Mouse (Mus musculus): ENCODE measurements around the gene Hpse2. TPM values are rescaled to one million over a fixed set of nuclear protein-coding genes. Genes with fewer than 3 reads are reported as not detected.

The Hpse2 gene
- polyA plus RNA-seq, 1 experiment from 2014 or later = 2.0 TPM

DNA sequence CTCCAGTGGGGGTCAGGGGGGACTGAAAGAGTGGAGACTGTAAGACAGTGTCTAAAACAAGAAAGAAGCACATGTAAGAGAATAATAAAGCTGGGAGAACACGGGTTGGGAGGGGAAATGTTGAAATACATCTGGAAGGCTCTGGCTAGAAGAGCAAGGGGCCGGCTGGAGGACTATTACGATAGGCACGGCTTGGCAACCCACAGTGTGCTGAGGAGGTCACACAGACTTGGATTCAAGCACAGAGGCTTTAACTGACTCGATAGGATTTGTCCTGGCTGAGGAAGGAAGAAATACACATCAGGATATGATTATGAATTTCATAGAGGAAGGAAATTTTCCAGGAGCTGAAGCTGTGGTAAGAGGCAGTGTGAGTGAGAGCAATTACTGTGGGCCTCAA is 414.4 kb downstream of the Hpse2 start:
- no peak overlapping the region for H3K27ac ChIP-seq (ENCODE audit: low read depth, low read length)
- WGBS = 87% methylated on average over 5 of the region's 5 CpGs
- H3K9ac ChIP-seq (ENCODE audit: low read length) = no peak overlapping the region
- H3K4me1 ChIP-seq (ENCODE audit: control insufficient read depth, insufficient read depth, low read length) = no peaks in the 10 kb centered on the region
- H3K4me3 ChIP-seq (ENCODE audit: low read depth, low read length) = no peak overlapping the region
- ATAC-seq (ENCODE audit: insufficient read depth, low FRiP score, low TSS enrichment) (no peak), DNase-seq (ENCODE audit: low spot score) (no peak)
- no peaks in the 10 kb centered on the region for H3K36me3 ChIP-seq (ENCODE audit: control insufficient read depth, insufficient read depth, low read length)
- no peaks in the 10 kb centered on the region for H3K27me3 ChIP-seq (ENCODE audit: control insufficient read depth, insufficient read depth, low read length)
- H3K4me2 ChIP-seq (ENCODE audit: low read depth) = no peak overlapping the region
- H3K9me3 ChIP-seq (ENCODE audit: control insufficient read depth, low read length) = no peaks in the 10 kb centered on the region

DNA sequence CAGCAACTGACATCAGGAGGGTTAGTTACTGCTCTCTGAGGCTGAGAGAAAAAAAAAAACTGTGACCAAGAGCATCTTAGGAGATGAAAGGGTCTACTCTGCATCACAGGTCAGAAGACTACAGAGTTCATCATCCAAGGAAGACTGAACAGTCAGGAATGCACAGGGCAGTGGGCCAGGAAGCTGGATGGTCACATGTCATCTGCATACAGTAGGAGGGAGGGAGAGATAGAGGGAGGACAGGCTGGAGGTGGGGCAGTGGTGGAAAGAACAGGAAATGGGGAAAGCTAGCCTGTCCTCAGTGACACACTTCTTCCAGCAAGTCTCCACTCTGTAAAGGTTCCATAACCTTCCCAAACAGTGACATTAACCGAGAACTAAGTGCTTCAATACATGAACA is 423.0 kb downstream of the Hpse2 start:
- Histone ChIP-seq H3K36me3 (ENCODE audit: control insufficient read depth, insufficient read depth, low read length) (no peaks in the 10 kb centered on the region), H3K9me3 (ENCODE audit: control insufficient read depth, low read length) (no peaks in the 10 kb centered on the region), H3K27me3 (ENCODE audit: control insufficient read depth, insufficient read depth, low read length) (no peaks in the 10 kb centered on the region), H3K9ac (ENCODE audit: low read length) (no peak overlapping the region), H3K27ac (ENCODE audit: low read depth, low read length) (no peak overlapping the region), H3K4me1 (ENCODE audit: control insufficient read depth, insufficient read depth, low read length) (no peaks in the 10 kb centered on the region), H3K4me3 (ENCODE audit: low read depth, low read length) (no peak overlapping the region), H3K4me2 (ENCODE audit: low read depth) (no peak overlapping the region)
- WGBS = 78% methylated on average over 1 of the region's 1 CpGs
- ATAC-seq (ENCODE audit: insufficient read depth, low FRiP score, low TSS enrichment) (no peak), DNase-seq (ENCODE audit: low spot score) (no peak)

GRCm38 (mm10) chr19:42948114-42948636 is 440.0 kb downstream of the Hpse2 start:
- no peaks in the 10 kb centered on the region for H3K27me3 ChIP-seq (ENCODE audit: control insufficient read depth, insufficient read depth, low read length)
- no peak overlapping the region for H3K27ac ChIP-seq (ENCODE audit: low read depth, low read length)
- H3K9ac ChIP-seq (ENCODE audit: low read length) = no peak overlapping the region
- H3K9me3 ChIP-seq (ENCODE audit: control insufficient read depth, low read length) = 0 out of 2 replicates have a peak, but pooled peaks cover 2% of the 10 kb centered on the region
- no peaks in the 10 kb centered on the region for H3K4me1 ChIP-seq (ENCODE audit: control insufficient read depth, insufficient read depth, low read length)
- no peaks in the 10 kb centered on the region for H3K36me3 ChIP-seq (ENCODE audit: control insufficient read depth, insufficient read depth, low read length)
- no peak overlapping the region for H3K4me3 ChIP-seq (ENCODE audit: low read depth, low read length)
- no peak for DNase-seq (ENCODE audit: low spot score)
- ATAC-seq (ENCODE audit: insufficient read depth, low FRiP score, low TSS enrichment) = no peak
- 22% methylated on average over 3 of the region's 3 CpGs for WGBS
- no peak overlapping the region for H3K4me2 ChIP-seq (ENCODE audit: low read depth)

DNA sequence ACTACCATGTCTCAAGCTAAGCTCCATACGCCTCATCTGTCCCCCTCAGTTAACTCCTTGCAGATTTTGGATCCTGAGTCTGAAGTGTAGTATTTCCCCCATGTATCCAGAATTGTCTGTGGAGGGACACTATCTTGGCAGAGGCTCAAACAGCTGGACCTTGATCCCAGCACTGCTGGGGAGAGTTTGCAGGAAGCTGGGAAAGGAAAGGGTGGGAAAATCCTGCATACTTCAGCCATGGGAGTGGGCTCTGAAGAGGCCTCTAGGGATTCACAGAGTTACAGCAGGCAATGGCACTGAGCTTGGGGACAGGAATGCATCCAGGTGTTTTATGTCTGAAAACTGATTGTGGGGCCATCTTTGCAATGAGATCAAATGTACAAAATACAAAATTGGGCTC is 450.6 kb downstream of the Hpse2 start:
- Histone ChIP-seq H3K4me3 (ENCODE audit: low read depth, low read length) (no peak overlapping the region), H3K27me3 (ENCODE audit: control insufficient read depth, insufficient read depth, low read length) (no peaks in the 10 kb centered on the region), H3K36me3 (ENCODE audit: control insufficient read depth, insufficient read depth, low read length) (no peaks in the 10 kb centered on the region), H3K9ac (ENCODE audit: low read length) (no peak overlapping the region), H3K4me1 (ENCODE audit: control insufficient read depth, insufficient read depth, low read length) (no peaks in the 10 kb centered on the region), H3K9me3 (ENCODE audit: control insufficient read depth, low read length) (peaks cover 7% of the 10 kb centered on the region), H3K27ac (ENCODE audit: low read depth, low read length) (no peak overlapping the region), H3K4me2 (ENCODE audit: low read depth) (no peak overlapping the region)
- WGBS = 69% methylated on average over 1 of the region's 1 CpGs
- no peak for ATAC-seq (ENCODE audit: insufficient read depth, low FRiP score, low TSS enrichment)
- DNase-seq (ENCODE audit: low spot score) = no peak

DNA sequence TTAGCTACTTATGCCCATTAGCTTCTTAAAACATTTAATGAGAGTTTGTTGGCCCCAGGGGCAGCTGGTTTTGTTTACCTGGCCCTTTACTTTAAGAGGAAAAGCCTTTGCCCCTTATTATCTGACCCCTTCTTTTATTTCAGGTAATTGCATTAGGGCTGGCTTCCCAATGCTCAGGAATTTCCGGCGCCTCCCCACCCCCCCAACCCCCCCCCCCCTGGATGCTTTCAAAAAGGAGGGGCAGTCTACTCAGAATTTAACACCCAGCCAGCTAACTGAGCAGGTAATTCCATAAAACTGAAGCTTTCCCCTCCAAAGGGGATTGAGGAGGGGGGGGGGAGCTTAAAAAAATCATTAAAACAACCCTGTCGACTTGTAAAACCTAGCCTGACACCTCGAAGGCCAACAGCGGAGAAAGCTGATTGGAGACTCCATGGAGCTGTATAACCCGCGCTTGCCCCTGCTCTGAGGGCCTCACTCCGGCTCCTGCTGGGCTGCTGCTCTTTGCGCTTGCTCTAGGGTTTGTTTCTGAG is 451.4 kb downstream of the Hpse2 start:
- Histone ChIP-seq H3K4me3 (ENCODE audit: low read depth, low read length) (no peak overlapping the region), H3K27me3 (ENCODE audit: control insufficient read depth, insufficient read depth, low read length) (no peaks in the 10 kb centered on the region), H3K36me3 (ENCODE audit: control insufficient read depth, insufficient read depth, low read length) (no peaks in the 10 kb centered on the region), H3K9ac (ENCODE audit: low read length) (no peak overlapping the region), H3K27ac (ENCODE audit: low read depth, low read length) (no peak overlapping the region), H3K9me3 (ENCODE audit: control insufficient read depth, low read length) (no peaks in the 10 kb centered on the region), H3K4me1 (ENCODE audit: control insufficient read depth, insufficient read depth, low read length) (no peaks in the 10 kb centered on the region), H3K4me2 (ENCODE audit: low read depth) (no peak overlapping the region)
- peak; percentile 37 for DNase-seq (ENCODE audit: low spot score)
- no peak for ATAC-seq (ENCODE audit: insufficient read depth, low FRiP score, low TSS enrichment)
- WGBS = 2% methylated on average over 9 of the region's 9 CpGs

DNA sequence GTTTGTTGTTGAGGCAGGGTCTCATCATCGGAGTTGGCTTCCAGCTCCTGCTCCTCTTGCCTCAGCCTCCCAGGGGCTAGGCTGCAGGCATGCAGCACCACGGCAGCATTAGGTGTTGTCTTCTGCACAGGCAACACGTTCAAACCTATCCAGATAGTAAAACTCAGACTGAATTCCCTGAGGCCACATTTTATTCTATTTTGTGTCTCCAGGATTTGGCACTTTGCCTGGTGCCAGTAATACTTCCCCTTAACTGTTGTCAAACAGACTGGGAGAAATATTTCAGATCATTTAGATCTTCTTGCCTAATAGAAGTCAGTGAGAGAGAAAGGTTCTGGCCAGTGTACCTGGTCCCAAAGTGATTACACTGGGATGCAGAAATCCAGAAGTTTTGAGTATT is 458.5 kb downstream of the Hpse2 start:
- ATAC-seq (ENCODE audit: insufficient read depth, low FRiP score, low TSS enrichment) (no peak), DNase-seq (ENCODE audit: low spot score) (no peak)
- Histone ChIP-seq H3K4me1 (ENCODE audit: control insufficient read depth, insufficient read depth, low read length) (no peaks in the 10 kb centered on the region), H3K27ac (ENCODE audit: low read depth, low read length) (no peak overlapping the region), H3K4me3 (ENCODE audit: low read depth, low read length) (no peak overlapping the region), H3K4me2 (ENCODE audit: low read depth) (no peak overlapping the region), H3K36me3 (ENCODE audit: control insufficient read depth, insufficient read depth, low read length) (no peaks in the 10 kb centered on the region), H3K27me3 (ENCODE audit: control insufficient read depth, insufficient read depth, low read length) (no peaks in the 10 kb centered on the region), H3K9ac (ENCODE audit: low read length) (no peak overlapping the region), H3K9me3 (ENCODE audit: control insufficient read depth, low read length) (no peaks in the 10 kb centered on the region)
- 64% methylated on average over 3 of the region's 3 CpGs for WGBS

- Histone ChIP-seq H3K36me3 (ENCODE audit: control insufficient read depth, insufficient read depth, low read length) (no peaks in the 10 kb centered on the region), H3K9ac (ENCODE audit: low read length) (no peak overlapping the region), H3K4me1 (ENCODE audit: control insufficient read depth, insufficient read depth, low read length) (no peaks in the 10 kb centered on the region), H3K4me2 (ENCODE audit: low read depth) (no peak overlapping the region), H3K27ac (ENCODE audit: low read depth, low read length) (no peak overlapping the region), H3K9me3 (ENCODE audit: control insufficient read depth, low read length) (no peaks in the 10 kb centered on the region), H3K27me3 (ENCODE audit: control insufficient read depth, insufficient read depth, low read length) (no peaks in the 10 kb centered on the region), H3K4me3 (ENCODE audit: low read depth, low read length) (no peak overlapping the region)
- no peak for DNase-seq (ENCODE audit: low spot score)
- no peak for ATAC-seq (ENCODE audit: insufficient read depth, low FRiP score, low TSS enrichment)
- WGBS = 68% methylated on average over 2 of the region's 2 CpGs
Observed at GRCm38 (mm10) chr19:42928271-42928670, 459.9 kb downstream of the Hpse2 start.

DNA sequence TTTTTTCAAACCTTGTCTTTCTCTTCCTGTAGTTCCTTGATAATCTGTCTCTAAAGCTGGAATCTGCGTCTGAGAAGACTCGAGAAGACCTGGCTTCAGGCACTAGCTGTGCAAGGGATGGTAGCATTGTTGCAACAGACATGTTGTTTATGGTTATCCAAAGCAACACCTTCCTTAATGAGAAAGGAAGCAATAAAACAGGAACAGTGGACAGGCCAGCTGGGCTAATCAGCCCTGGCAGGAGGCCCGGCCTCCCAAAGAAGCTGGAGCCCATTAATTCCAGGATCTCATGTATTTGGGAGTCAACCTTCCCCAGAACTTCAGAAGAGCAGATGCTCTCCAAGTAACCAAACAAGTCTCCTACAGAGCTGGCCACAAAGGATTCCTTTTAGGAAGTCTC is 465.5 kb downstream of the Hpse2 start:
- no peak overlapping the region for H3K27ac ChIP-seq (ENCODE audit: low read depth, low read length)
- 57% methylated on average over 3 of the region's 3 CpGs for WGBS
- no peak overlapping the region for H3K4me2 ChIP-seq (ENCODE audit: low read depth)
- H3K36me3 ChIP-seq (ENCODE audit: control insufficient read depth, insufficient read depth, low read length) = no peaks in the 10 kb centered on the region
- no peaks in the 10 kb centered on the region for H3K9me3 ChIP-seq (ENCODE audit: control insufficient read depth, low read length)
- DNase-seq (ENCODE audit: low spot score) (no peak), ATAC-seq (ENCODE audit: insufficient read depth, low FRiP score, low TSS enrichment) (no peak)
- no peaks in the 10 kb centered on the region for H3K4me1 ChIP-seq (ENCODE audit: control insufficient read depth, insufficient read depth, low read length)
- H3K9ac ChIP-seq (ENCODE audit: low read length) = no peak overlapping the region
- no peaks in the 10 kb centered on the region for H3K27me3 ChIP-seq (ENCODE audit: control insufficient read depth, insufficient read depth, low read length)
- no peak overlapping the region for H3K4me3 ChIP-seq (ENCODE audit: low read depth, low read length)

- H3K27me3 ChIP-seq (ENCODE audit: control insufficient read depth, insufficient read depth, low read length) = no peaks in the 10 kb centered on the region
Observed at GRCm38 (mm10) chr19:42913703-42914102, 474.5 kb downstream of the Hpse2 start.

More at GRCm38 (mm10) chr19:42913703-42914102, 474.5 kb downstream of the Hpse2 start:
- no peaks in the 10 kb centered on the region for H3K9me3 ChIP-seq (ENCODE audit: control insufficient read depth, low read length)
- H3K36me3 ChIP-seq (ENCODE audit: control insufficient read depth, insufficient read depth, low read length) = no peaks in the 10 kb centered on the region
- no peak overlapping the region for H3K9ac ChIP-seq (ENCODE audit: low read length)
- no peak for ATAC-seq (ENCODE audit: insufficient read depth, low FRiP score, low TSS enrichment)
- no peak overlapping the region for H3K4me3 ChIP-seq (ENCODE audit: low read depth, low read length)
- no peak overlapping the region for H3K27ac ChIP-seq (ENCODE audit: low read depth, low read length)
- no peak for DNase-seq (ENCODE audit: low spot score)
- H3K4me1 ChIP-seq (ENCODE audit: control insufficient read depth, insufficient read depth, low read length) = no peaks in the 10 kb centered on the region
- no peak overlapping the region for H3K4me2 ChIP-seq (ENCODE audit: low read depth)
- 92% methylated on average over 5 of the region's 5 CpGs for WGBS

All from neural tube, embryonic 11.5 days (tissue).